Mouse (Mus musculus) bone marrow, adult 2 months (tissue): Measurements from ENCODE around the gene Accs.

Source experiments
- CTCF ChIP-seq: fragments of 200-500 bp; IDR thresholded peaks from 2 replicates; pipeline ENCODE4 v1.5.1; 2011; ENCODE audit warnings: low read length, control low read depth; ENCODE audit not compliant: control insufficient read depth, insufficient read depth
- POLR2A ChIP-seq: fragments of 200-500 bp; IDR thresholded peaks from 2 replicates; pipeline ENCODE4 v1.6.1; 2011; ENCODE audit warnings: low read depth, mild to moderate bottlenecking, control low read depth, low read length, borderline replicate concordance; ENCODE audit not compliant: control insufficient read depth

DNA sequence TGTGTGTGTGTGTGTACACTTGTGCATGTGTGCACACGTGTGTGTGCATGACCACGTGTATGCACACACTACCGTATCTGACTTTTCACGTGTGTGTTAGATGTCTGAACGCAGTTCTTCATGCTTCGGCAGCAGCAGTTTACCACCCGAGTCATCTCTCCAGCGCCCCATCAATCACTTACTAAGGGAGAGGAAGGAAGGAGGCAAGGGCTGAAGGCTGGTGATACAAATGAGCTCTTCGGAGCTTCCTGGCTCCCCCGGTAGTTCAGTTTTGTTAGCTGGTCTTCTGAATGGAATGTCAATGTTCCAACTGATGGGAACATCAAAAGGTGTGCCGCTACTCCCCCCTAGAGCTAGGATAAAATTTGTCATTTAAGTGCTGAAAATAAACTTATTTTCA, 37.5 kb upstream of the Accs start:
- TF ChIP-seq CTCF (no peak), POLR2A (no peak)
